Comparison of ENCODE assay signal across 8 mouse cellular contexts in genomic region chr4:155802741-155803339, GRCm38 (mm10). TPM values are rescaled to one million over a fixed set of nuclear protein-coding genes. Genes with fewer than 3 reads are reported as not detected.
A peak's percentile ranks its signal among the peaks of the same experiment; 100 is the strongest.
DNase-seq lines count a peak whose midpoint lies in the region; ATAC-seq lines count a peak whose summit lies in the region.

Gene Mrpl20 (plus strand): TSS chr4:155802878.

- DNase-seq in 3T3-L1 (ENCODE audit: low read depth, low spot score): peak; percentile 53
- DNase-seq in embryo, embryonic 10 days (ENCODE audit: low spot score): peak; percentile 56
- no peak for DNase-seq in heart, adult 18-20 months
- no peak for DNase-seq in layer of hippocampus, postnatal 10 days (ENCODE audit: low spot score in 2 of 2)
- DNase-seq in midbrain, embryonic 11.5 days (ENCODE audit: low spot score, missing footprints): no peak
- no peak for DNase-seq in urinary bladder, adult 18-20 months (ENCODE audit: low spot score in 2 of 2)

- peak within 1 kb of the TSS; percentile 91 for H3K9ac ChIP-seq in midbrain, embryonic 11.5 days (ENCODE audit: low read length)

- H3K36me3 ChIP-seq in midbrain, embryonic 11.5 days (ENCODE audit: control insufficient read depth, insufficient read depth, low read length): peaks cover 4% of the 10 kb centered on the region; the same call in 1 of the 2 replicates

- peak; percentile 58 for ATAC-seq in CD4-positive, CD25-positive, alpha-beta regulatory T cell, adult 4 months
- peak; percentile 38 for ATAC-seq in midbrain, embryonic 11.5 days (ENCODE audit: low FRiP score)
- ATAC-seq in frontal cortex, adult (ENCODE audit: low TSS enrichment): no peak

- H3K27ac ChIP-seq in midbrain, embryonic 11.5 days (ENCODE audit: low read depth, low read length): no peak within 1 kb of the TSS; the same call in 1 of the 2 replicates

- H3K27me3 ChIP-seq in midbrain, embryonic 11.5 days (ENCODE audit: control insufficient read depth, insufficient read depth, low read length): no peaks in the 10 kb centered on the region

- H3K4me2 ChIP-seq in midbrain, embryonic 11.5 days: peak within 1 kb of the TSS; percentile 52

- H3K4me1 ChIP-seq in midbrain, embryonic 11.5 days (ENCODE audit: control insufficient read depth, insufficient read depth, low read length): peaks cover 7% of the 10 kb centered on the region

- H3K4me3 ChIP-seq in midbrain, embryonic 11.5 days (ENCODE audit: low read depth, low read length): peak within 1 kb of the TSS; percentile 90

- WGBS in midbrain, embryonic 11.5 days: 7% methylated on average over 12 of the region's 12 CpGs

- H3K9me3 ChIP-seq in midbrain, embryonic 11.5 days (ENCODE audit: control insufficient read depth, low read length): no peaks in the 10 kb centered on the region

RNA-seq across cellular contexts. Expression of gene Mrpl20, which starts in this region (rescaled TPM):
- polyA plus RNA-seq in CD4-positive, CD25-positive, alpha-beta regulatory T cell, adult 4 months (2017; shearing (Covaris generic)): 100 to 1,000 TPM; 117 to 130 TPM
- 10 to 100 TPM; 76.7 to 79.8 TPM for total RNA-seq in heart, adult 18-20 months (2021)
- 100 to 1,000 TPM; 109 to 114 TPM for total RNA-seq in layer of hippocampus, postnatal 10 days (2021)
- polyA plus RNA-seq in midbrain, embryonic 11.5 days (2014; fragmentation: Nextera tagmentation; extraction: Ambion mirVana): 225 and 243 TPM in 2 replicates

Comparison
In these comparisons a context has a peak if more than half of its experiments do, and no peak if none do; other contexts are left out.
1. DNase-seq: peak in 3T3-L1 (single experiment) and embryo, embryonic 10 days (single experiment); none in heart, adult 18-20 months (0 of 2), layer of hippocampus, postnatal 10 days (0 of 2), midbrain, embryonic 11.5 days (single experiment) and urinary bladder, adult 18-20 months (0 of 2).